Mouse (Mus musculus): Measurements from ENCODE around the gene Iqgap1. TPM values are rescaled to one million over a fixed set of nuclear protein-coding genes. Genes with fewer than 3 reads are reported as not detected.

Iqgap1 gene
- total and polyA plus RNA-seq, 2 experiments from 2014 or later: 12.3 to 20.6 TPM

DNA sequence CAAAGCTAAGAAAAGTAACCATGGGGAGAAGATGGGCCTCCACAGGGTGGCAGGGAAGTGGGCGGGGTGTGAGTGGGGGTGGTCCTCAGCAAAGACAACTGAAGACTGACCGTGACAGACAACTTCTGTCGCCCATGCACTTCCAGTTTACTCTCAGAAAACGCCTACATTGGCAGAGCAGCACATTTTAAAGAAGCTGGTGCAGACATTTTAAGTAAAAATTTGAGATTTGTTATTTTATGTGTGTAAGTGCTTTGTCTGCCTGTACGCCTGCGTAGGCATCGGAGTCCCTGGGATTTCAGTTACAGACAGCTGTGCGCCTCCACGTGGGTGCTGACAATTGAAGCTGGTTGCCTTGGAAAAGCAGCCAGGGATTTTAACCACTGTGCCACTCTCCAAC lies 104.7 kb downstream of the Iqgap1 start:
- Histone ChIP-seq H3K9me3 (ENCODE audit: low read length) (no peaks in the 10 kb centered on the region), H3K4me3 (ENCODE audit: low read depth, low read length) (no peak overlapping the region), H3K27me3 (ENCODE audit: insufficient read depth, low read length) (no peaks in the 10 kb centered on the region), H3K36me3 (ENCODE audit: insufficient read depth, low read length) (peaks cover 41% of the 10 kb centered on the region), H3K9ac (replicated peaks; ENCODE audit: low read length, poor library complexity, severe bottlenecking) (no peak overlapping the region), H3K4me1 (ENCODE audit: insufficient read depth, low read length) (no peaks in the 10 kb centered on the region), H3K4me2 (ENCODE audit: low read depth, low read length, poor library complexity, severe bottlenecking) (no peak overlapping the region), H3K27ac (ENCODE audit: low read depth, low read length) (no peak overlapping the region)
- WGBS: 21% methylated on average over 9 of the region's 9 CpGs
- ATAC-seq (ENCODE audit: low FRiP score) (no peak), DNase-seq (ENCODE audit: low spot score) (no peak)
- no peak for TF ChIP-seq CTCF (IDR thresholded peaks at IDR 0.05)

DNA sequence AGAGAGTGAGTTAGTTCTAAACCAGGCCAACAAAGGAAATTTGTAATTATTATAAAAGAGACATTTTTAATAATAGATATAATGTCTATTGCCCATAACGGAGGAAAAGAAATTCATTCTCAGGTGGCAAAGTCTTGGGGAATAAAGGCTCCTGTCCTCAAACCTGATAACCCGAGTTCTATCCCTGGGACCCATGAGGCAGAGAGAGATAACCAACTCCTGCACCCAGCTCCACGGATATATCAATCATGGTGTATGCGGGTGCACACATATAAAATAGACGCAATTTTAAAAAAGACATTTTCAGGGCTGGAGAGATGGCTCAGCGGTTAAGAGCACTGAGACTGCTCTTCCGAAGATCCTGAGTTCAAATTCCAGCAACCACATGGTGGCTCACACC lies 106.2 kb downstream of the Iqgap1 start:
- no peak overlapping the region for H3K9ac ChIP-seq (replicated peaks; ENCODE audit: low read length, poor library complexity, severe bottlenecking)
- H3K27ac ChIP-seq (ENCODE audit: low read depth, low read length): no peak overlapping the region
- no peak for DNase-seq (ENCODE audit: low spot score)
- no peaks in the 10 kb centered on the region for H3K9me3 ChIP-seq (ENCODE audit: low read length)
- H3K4me2 ChIP-seq (ENCODE audit: low read depth, low read length, poor library complexity, severe bottlenecking): no peak overlapping the region
- H3K36me3 ChIP-seq (ENCODE audit: insufficient read depth, low read length): peaks cover 42% of the 10 kb centered on the region
- ATAC-seq (ENCODE audit: low FRiP score): no peak
- WGBS: 98% methylated on average over 7 of the region's 7 CpGs
- H3K4me1 ChIP-seq (ENCODE audit: insufficient read depth, low read length): no peaks in the 10 kb centered on the region
- H3K27me3 ChIP-seq (ENCODE audit: insufficient read depth, low read length): no peaks in the 10 kb centered on the region
- H3K4me3 ChIP-seq (ENCODE audit: low read depth, low read length): no peak overlapping the region
- TF ChIP-seq CTCF (IDR thresholded peaks at IDR 0.05): no peak

DNA sequence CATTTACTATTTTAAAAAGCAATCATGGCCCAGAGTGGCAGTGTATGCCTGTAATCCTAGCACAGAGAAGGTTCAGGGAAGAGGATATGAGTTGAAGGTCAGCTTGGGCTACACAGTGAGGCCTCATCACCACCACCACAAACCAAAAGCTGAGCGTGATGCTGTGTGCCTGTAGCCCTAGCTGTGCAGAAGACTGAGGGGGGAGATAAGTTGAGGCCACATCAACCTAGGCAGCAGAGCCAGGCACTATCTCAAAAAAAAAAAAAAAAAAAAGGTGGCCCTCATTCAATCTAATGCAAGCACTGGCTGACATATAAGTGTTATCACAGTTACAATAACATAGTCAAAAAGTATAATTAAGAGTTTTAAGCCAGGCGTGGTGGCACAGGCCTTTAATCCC lies 106.7 kb downstream of the Iqgap1 start:
- Histone ChIP-seq H3K4me2 (ENCODE audit: low read depth, low read length, poor library complexity, severe bottlenecking) (no peak overlapping the region), H3K4me1 (ENCODE audit: insufficient read depth, low read length) (no peaks in the 10 kb centered on the region), H3K9ac (replicated peaks; ENCODE audit: low read length, poor library complexity, severe bottlenecking) (no peak overlapping the region), H3K27me3 (ENCODE audit: insufficient read depth, low read length) (no peaks in the 10 kb centered on the region), H3K36me3 (ENCODE audit: insufficient read depth, low read length) (peaks cover 38% of the 10 kb centered on the region), H3K9me3 (ENCODE audit: low read length) (no peaks in the 10 kb centered on the region), H3K4me3 (ENCODE audit: low read depth, low read length) (no peak overlapping the region), H3K27ac (ENCODE audit: low read depth, low read length) (no peak overlapping the region)
- no peak for DNase-seq (ENCODE audit: low spot score)
- TF ChIP-seq CTCF (IDR thresholded peaks at IDR 0.05): no peak
- ATAC-seq (ENCODE audit: low FRiP score): no peak
- 92% methylated on average over 2 of the region's 2 CpGs for WGBS

DNA sequence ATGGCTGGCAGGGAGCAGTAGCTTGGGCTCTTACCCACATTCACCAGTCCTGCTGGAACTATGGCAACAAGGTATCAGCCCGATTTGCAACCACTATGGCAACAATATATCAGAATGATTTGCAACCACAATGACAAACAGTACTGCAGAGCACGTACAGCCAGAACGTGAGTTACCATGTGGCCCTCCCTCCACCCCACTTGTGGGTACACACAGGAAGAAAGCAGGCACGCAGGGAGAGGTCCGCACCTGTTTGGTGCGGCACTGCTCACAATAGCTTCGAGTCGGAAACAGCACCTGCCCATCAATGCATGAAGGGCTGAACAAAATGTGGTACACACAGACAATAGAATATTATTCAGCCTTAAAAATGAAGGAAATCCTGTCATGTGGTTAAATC lies 107.3 kb downstream of the Iqgap1 start:
- WGBS: 69% methylated on average over 8 of the region's 8 CpGs
- H3K4me3 ChIP-seq (ENCODE audit: low read depth, low read length): no peak overlapping the region
- H3K36me3 ChIP-seq (ENCODE audit: insufficient read depth, low read length): peaks cover 36% of the 10 kb centered on the region
- H3K9ac ChIP-seq (replicated peaks; ENCODE audit: low read length, poor library complexity, severe bottlenecking): no peak overlapping the region
- no peak for TF ChIP-seq CTCF (IDR thresholded peaks at IDR 0.05)
- H3K4me2 ChIP-seq (ENCODE audit: low read depth, low read length, poor library complexity, severe bottlenecking): no peak overlapping the region
- H3K9me3 ChIP-seq (ENCODE audit: low read length): no peaks in the 10 kb centered on the region
- ATAC-seq (ENCODE audit: low FRiP score): no peak
- H3K27ac ChIP-seq (ENCODE audit: low read depth, low read length): no peak overlapping the region; the same call in 1 of the 2 replicates
- no peak for DNase-seq (ENCODE audit: low spot score)
- H3K4me1 ChIP-seq (ENCODE audit: insufficient read depth, low read length): no peaks in the 10 kb centered on the region
- H3K27me3 ChIP-seq (ENCODE audit: insufficient read depth, low read length): no peaks in the 10 kb centered on the region

GRCm38 (mm10) chr7:80716758-80717157 lies 109.0 kb downstream of the Iqgap1 start:
- DNase-seq (ENCODE audit: low spot score): no peak
- no peak overlapping the region for H3K27ac ChIP-seq (ENCODE audit: low read depth, low read length)
- TF ChIP-seq CTCF (IDR thresholded peaks at IDR 0.05): no peak
- H3K27me3 ChIP-seq (ENCODE audit: insufficient read depth, low read length): no peaks in the 10 kb centered on the region
- H3K36me3 ChIP-seq (ENCODE audit: insufficient read depth, low read length): peaks cover 37% of the 10 kb centered on the region
- no peak overlapping the region for H3K4me3 ChIP-seq (ENCODE audit: low read depth, low read length)
- WGBS: 91% methylated on average over 9 of the region's 9 CpGs
- no peak for ATAC-seq (ENCODE audit: low FRiP score)
- no peaks in the 10 kb centered on the region for H3K9me3 ChIP-seq (ENCODE audit: low read length)
- no peak overlapping the region for H3K9ac ChIP-seq (replicated peaks; ENCODE audit: low read length, poor library complexity, severe bottlenecking)
- H3K4me1 ChIP-seq (ENCODE audit: insufficient read depth, low read length): no peaks in the 10 kb centered on the region
- no peak overlapping the region for H3K4me2 ChIP-seq (ENCODE audit: low read depth, low read length, poor library complexity, severe bottlenecking)

- H3K9ac ChIP-seq (replicated peaks; ENCODE audit: low read length, poor library complexity, severe bottlenecking): no peak overlapping the region
- peaks cover 38% of the 10 kb centered on the region for H3K36me3 ChIP-seq (ENCODE audit: insufficient read depth, low read length)
- no peak overlapping the region for H3K27ac ChIP-seq (ENCODE audit: low read depth, low read length)
- no peak overlapping the region for H3K4me3 ChIP-seq (ENCODE audit: low read depth, low read length)
- ATAC-seq (ENCODE audit: low FRiP score) (no peak), DNase-seq (ENCODE audit: low spot score) (no peak)
- WGBS: 86% methylated on average over 7 of the region's 7 CpGs
- H3K4me2 ChIP-seq (ENCODE audit: low read depth, low read length, poor library complexity, severe bottlenecking): no peak overlapping the region
- H3K4me1 ChIP-seq (ENCODE audit: insufficient read depth, low read length): no peaks in the 10 kb centered on the region
- TF ChIP-seq CTCF (IDR thresholded peaks at IDR 0.05): no peak
- H3K9me3 ChIP-seq (ENCODE audit: low read length): no peaks in the 10 kb centered on the region
- no peaks in the 10 kb centered on the region for H3K27me3 ChIP-seq (ENCODE audit: insufficient read depth, low read length)
Observed at GRCm38 (mm10) chr7:80715306-80715705, 110.5 kb downstream of the Iqgap1 start.
